Comparison of ENCODE assay signal across 23 mouse cellular contexts in the genomic region with DNA sequence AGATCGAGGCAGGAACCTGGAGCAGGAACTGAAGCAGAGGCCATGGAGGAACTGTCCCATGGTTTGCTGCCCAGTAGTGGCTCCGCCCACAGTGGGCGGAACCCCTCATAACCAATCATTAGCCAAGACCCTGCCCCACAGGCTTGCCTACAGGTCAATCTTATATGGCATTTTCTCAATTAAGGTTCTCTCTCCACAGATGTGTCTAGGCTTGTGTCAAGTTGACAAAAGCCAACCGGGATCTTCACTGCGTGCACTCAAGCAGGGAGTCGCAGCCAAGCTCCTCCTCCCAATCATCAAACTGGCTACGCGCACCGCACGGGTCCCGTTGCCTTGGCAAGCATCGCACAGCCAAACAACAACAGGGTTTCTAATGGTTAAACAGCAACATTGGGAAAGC. TPM values are rescaled to one million over a fixed set of nuclear protein-coding genes. Genes with fewer than 3 reads are reported as not detected.
DNase-seq lines count a peak whose midpoint lies in the region; ATAC-seq and TF ChIP-seq lines count a peak whose summit lies in the region.
"Had no signal": no experiment of that assay in that cellular context is flagged by ENCODE, and none has a peak within 500 bp of the region (broad histone marks: within the 10 kb centered on the region; RNA-seq: fewer than 3 reads in every experiment).

No protein-coding gene starts in this region.

- intact Hi-C loops in left cerebral cortex, adult 2 months (cut with DNase I), result no loop called here

- TF ChIP-seq POLR2A in ES-Bruce4 (IDR thresholded peaks at IDR 0.05; ENCODE audit: insufficient read depth, low read length), result no peak

- DNase-seq in R1 (ENCODE audit: low read depth, low spot score), result peak; percentile 88
- no peak for DNase-seq in layer of hippocampus, adult 9-10 months (ENCODE audit: low spot score)
- no peak for DNase-seq in frontal cortex, postnatal 14 days (ENCODE audit: low spot score in 2 of 2)
- DNase-seq in left cerebral cortex, adult 2 months (ENCODE audit: extremely low spot score in 1 of 2, low spot score in 2 of 2), result no peak
- DNase-seq: adrenal gland, postnatal 10 days; adrenal gland, postnatal 36 days; B cell, adult 2 months; cerebellum, adult 18-20 months; cerebellum, adult 9-10 months; gastrocnemius, postnatal 10 days; gastrocnemius, postnatal 36 days; heart, adult 2 months; heart, postnatal 14 days had no signal

- H3K36me3 ChIP-seq in forebrain, embryonic 16.5 days (ENCODE audit: control insufficient read depth, insufficient read depth), result no peaks in the 10 kb centered on the region
- H3K36me3 ChIP-seq in forebrain, embryonic 15.5 days, result no peaks in the 10 kb centered on the region
- H3K36me3 ChIP-seq in ES-Bruce4 (ENCODE audit: control insufficient read depth, insufficient read depth, low read length, poor library complexity, severe bottlenecking), result no peaks in the 10 kb centered on the region
- H3K36me3 ChIP-seq: embryonic facial prominence, embryonic 12.5 days; embryonic facial prominence, embryonic 15.5 days; heart, embryonic 10.5 days; heart, embryonic 13.5 days; hindbrain, embryonic 12.5 days; hindbrain, embryonic 15.5 days had no signal

- H3K4me1 ChIP-seq in forebrain, embryonic 16.5 days (replicated peaks; ENCODE audit: control insufficient read depth, insufficient read depth, low read length), result peaks cover 3% of the 10 kb centered on the region
- peaks cover 10% of the 10 kb centered on the region; the same call in 1 of the 2 replicates for H3K4me1 ChIP-seq in forebrain, embryonic 15.5 days
- H3K4me1 ChIP-seq in ES-Bruce4 (ENCODE audit: control insufficient read depth, insufficient read depth, low read length), result no peaks in the 10 kb centered on the region
- H3K4me1 ChIP-seq: embryonic facial prominence, embryonic 15.5 days; heart, embryonic 10.5 days; heart, embryonic 13.5 days; hindbrain, embryonic 12.5 days had no signal

- H3K4me2 ChIP-seq in forebrain, embryonic 16.5 days (ENCODE audit: low read length), result no peak overlapping the region
- H3K4me2 ChIP-seq in forebrain, embryonic 15.5 days (replicated peaks), result no peak overlapping the region
- H3K4me2 ChIP-seq: embryonic facial prominence, embryonic 12.5 days; embryonic facial prominence, embryonic 15.5 days; heart, embryonic 13.5 days; hindbrain, embryonic 12.5 days; hindbrain, embryonic 15.5 days had no signal

- H3K27me3 ChIP-seq in forebrain, embryonic 16.5 days (replicated peaks; ENCODE audit: control insufficient read depth, insufficient read depth, low read length), result no peaks in the 10 kb centered on the region
- H3K27me3 ChIP-seq in forebrain, embryonic 15.5 days, result no peaks in the 10 kb centered on the region
- H3K27me3 ChIP-seq in ES-Bruce4 (ENCODE audit: control insufficient read depth, insufficient read depth, low read length, poor library complexity, severe bottlenecking), result no peaks in the 10 kb centered on the region
- H3K27me3 ChIP-seq: hindbrain, embryonic 15.5 days had no signal

- no peak for TF ChIP-seq EP300 in ES-Bruce4 (IDR thresholded peaks at IDR 0.05; ENCODE audit: insufficient read depth, low read depth, low read length)

- H3K4me3 ChIP-seq in forebrain, embryonic 16.5 days (replicated peaks; ENCODE audit: low read length), result no peak overlapping the region
- H3K4me3 ChIP-seq in forebrain, embryonic 15.5 days, result no peak overlapping the region
- peak overlapping the region; percentile 34 for H3K4me3 ChIP-seq in ES-Bruce4 (ENCODE audit: low read depth, low read length)
- H3K4me3 ChIP-seq in left cerebral cortex, adult 2 months, result no peak overlapping the region
- H3K4me3 ChIP-seq: embryonic facial prominence, embryonic 12.5 days; embryonic facial prominence, embryonic 15.5 days; heart, adult 2 months; heart, embryonic 10.5 days; heart, embryonic 13.5 days; hindbrain, embryonic 12.5 days; hindbrain, embryonic 15.5 days had no signal

- H3K27ac ChIP-seq in forebrain, embryonic 16.5 days (ENCODE audit: low read length), result no peak overlapping the region
- H3K27ac ChIP-seq in forebrain, embryonic 15.5 days (replicated peaks), result no peak overlapping the region
- H3K27ac ChIP-seq in ES-Bruce4 (ENCODE audit: insufficient read depth, low read length), result no peak overlapping the region
- no peak overlapping the region for H3K27ac ChIP-seq in left cerebral cortex, adult 2 months
- H3K27ac ChIP-seq: embryonic facial prominence, embryonic 12.5 days; embryonic facial prominence, embryonic 15.5 days; heart, adult 2 months; heart, embryonic 10.5 days; heart, embryonic 13.5 days; hindbrain, embryonic 12.5 days; hindbrain, embryonic 15.5 days had no signal

- 85% methylated on average over 12 of the region's 12 CpGs for WGBS in forebrain, embryonic 16.5 days
- 81% methylated on average over 12 of the region's 12 CpGs for WGBS in forebrain, embryonic 15.5 days

- ATAC-seq in forebrain, embryonic 16.5 days, result peak; percentile 15; the same call in 1 of the 2 replicates
- no peak for ATAC-seq in forebrain, embryonic 15.5 days (replicated peaks)
- ATAC-seq: intestine, postnatal 0 days had no signal

- no peak for TF ChIP-seq CTCF in ES-Bruce4 (IDR thresholded peaks at IDR 0.05; ENCODE audit: low read depth, low read length)
- no peak for TF ChIP-seq CTCF in left cerebral cortex, adult 2 months (IDR thresholded peaks at IDR 0.05)

- no peak overlapping the region for H3K9ac ChIP-seq in forebrain, embryonic 16.5 days (replicated peaks; ENCODE audit: low read depth, low read length)
- H3K9ac ChIP-seq in forebrain, embryonic 15.5 days (replicated peaks), result no peak overlapping the region
- H3K9ac ChIP-seq in ES-Bruce4 (ENCODE audit: low read depth, poor library complexity, severe bottlenecking), result no peak overlapping the region
- H3K9ac ChIP-seq: embryonic facial prominence, embryonic 12.5 days; embryonic facial prominence, embryonic 15.5 days; heart, embryonic 13.5 days; hindbrain, embryonic 12.5 days; hindbrain, embryonic 15.5 days had no signal

- H3K9me3 ChIP-seq in forebrain, embryonic 16.5 days (ENCODE audit: control insufficient read depth, low read length), result peaks cover 4% of the 10 kb centered on the region; the same call in 1 of the 2 replicates
- H3K9me3 ChIP-seq in forebrain, embryonic 15.5 days, result no peaks in the 10 kb centered on the region
- no peaks in the 10 kb centered on the region for H3K9me3 ChIP-seq in ES-Bruce4 (replicated peaks; ENCODE audit: control insufficient read depth, insufficient read depth, low read length, poor library complexity, severe bottlenecking)
- H3K9me3 ChIP-seq: embryonic facial prominence, embryonic 15.5 days; heart, embryonic 10.5 days; hindbrain, embryonic 15.5 days had no signal

RNA-seq across cellular contexts. Expression of a gene that starts 19.9 kb away (rescaled TPM):
- 119 and 123 TPM in 2 replicates for polyA plus RNA-seq in forebrain, embryonic 16.5 days (2015; fragmentation: Nextera tagmentation; extraction: Ambion mirVana)
- polyA plus RNA-seq in forebrain, embryonic 15.5 days (2015; fragmentation: Nextera tagmentation; extraction: Ambion mirVana), result 130 and 141 TPM in 2 replicates
- polyA plus RNA-seq in ES-Bruce4 (2011; ENCODE audit: insufficient read depth, insufficient read length, low read depth, missing spikeins), result 85.3 and 99.3 TPM in 2 replicates
- 100 to 1,000 TPM; 242 to 255 TPM for total RNA-seq in left cerebral cortex, adult 2 months (2021)

RNA-seq across cellular contexts. Expression of a gene that starts 51.9 kb away (rescaled TPM):
- polyA plus RNA-seq in forebrain, embryonic 16.5 days (2015; fragmentation: Nextera tagmentation; extraction: Ambion mirVana), result 84.2 and 89.8 TPM in 2 replicates
- polyA plus RNA-seq in forebrain, embryonic 15.5 days (2015; fragmentation: Nextera tagmentation; extraction: Ambion mirVana), result 81.1 and 82.4 TPM in 2 replicates
- polyA plus RNA-seq in ES-Bruce4 (2011; ENCODE audit: insufficient read depth, insufficient read length, low read depth, missing spikeins), result 89.1 and 95.3 TPM in 2 replicates
- total RNA-seq in left cerebral cortex, adult 2 months (2021), result 10 to 100 TPM; 61.8 to 66.6 TPM
